Mouse (Mus musculus) mesoderm, embryonic 11.5 days (tissue): ENCODE data around the gene Lrrc32.

Source experiments
- DNase-seq: peaks from one replicate; pipeline ENCODE4 v3.0.0-alpha.2; 2012; ENCODE audit warnings: low read depth, low spot score

The Lrrc32 gene

GRCm38 (mm10) chr7:98544556-98544955 is 55.5 kb downstream of the Lrrc32 start:
- DNase-seq: no peak

- DNase-seq: no peak
Measured at GRCm38 (mm10) chr7:98548839-98549238, 59.8 kb downstream of the Lrrc32 start.

- DNase-seq: no peak
Measured at GRCm38 (mm10) chr7:98550596-98550995, 61.5 kb downstream of the Lrrc32 start.

- DNase-seq: no peak
Measured at GRCm38 (mm10) chr7:98551041-98551440, 62.0 kb downstream of the Lrrc32 start.
